Mouse (Mus musculus) ovary, postnatal 10 days (tissue): ENCODE data around the gene Cxcl14.

ENCODE experiments used
- DNase-seq: peaks from one replicate; pipeline ENCODE4 v3.0.0; 2022; ENCODE audit warnings: low spot score

Cxcl14 gene

DNA sequence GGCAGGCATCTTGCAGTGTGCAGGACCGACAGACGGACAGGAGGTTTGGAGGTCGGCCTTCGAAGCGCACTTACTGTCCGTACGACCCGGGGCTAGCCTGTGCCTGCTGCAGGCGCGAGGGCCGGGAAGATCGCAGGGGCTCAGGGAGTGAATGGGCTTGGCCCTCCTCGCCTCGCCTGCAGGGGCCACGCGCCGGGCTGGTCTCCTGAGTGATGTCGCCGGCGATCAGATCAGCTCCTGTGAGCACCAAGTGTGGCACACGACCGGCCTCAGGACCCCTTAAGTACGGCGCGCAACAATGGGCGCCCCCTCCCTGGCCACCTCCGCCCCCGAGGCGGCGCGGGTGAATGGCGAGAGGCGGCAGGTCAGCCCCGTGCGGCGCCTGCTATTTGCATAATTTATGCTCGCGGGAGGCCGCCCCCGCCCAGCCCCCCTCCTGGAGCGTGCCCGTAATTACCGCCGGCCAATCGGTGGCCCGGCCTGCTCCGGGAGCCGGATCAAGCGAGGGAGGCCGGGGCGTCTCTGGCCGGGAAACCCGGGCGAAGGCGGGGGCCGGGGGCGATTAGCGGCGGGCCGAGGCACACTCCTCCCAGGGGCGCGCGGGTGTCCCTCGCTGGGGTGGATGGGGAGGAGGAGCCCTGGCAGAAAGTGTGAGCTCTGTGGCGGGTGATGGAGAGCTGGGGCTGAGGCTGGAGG is 44.3 kb downstream of the Cxcl14 start, which contains the start of gene Neurog1:
TSS of gene Neurog1 (minus strand) at position 240 of the 696 bp plus-strand sequence.
- DNase-seq, result no peak

DNA sequence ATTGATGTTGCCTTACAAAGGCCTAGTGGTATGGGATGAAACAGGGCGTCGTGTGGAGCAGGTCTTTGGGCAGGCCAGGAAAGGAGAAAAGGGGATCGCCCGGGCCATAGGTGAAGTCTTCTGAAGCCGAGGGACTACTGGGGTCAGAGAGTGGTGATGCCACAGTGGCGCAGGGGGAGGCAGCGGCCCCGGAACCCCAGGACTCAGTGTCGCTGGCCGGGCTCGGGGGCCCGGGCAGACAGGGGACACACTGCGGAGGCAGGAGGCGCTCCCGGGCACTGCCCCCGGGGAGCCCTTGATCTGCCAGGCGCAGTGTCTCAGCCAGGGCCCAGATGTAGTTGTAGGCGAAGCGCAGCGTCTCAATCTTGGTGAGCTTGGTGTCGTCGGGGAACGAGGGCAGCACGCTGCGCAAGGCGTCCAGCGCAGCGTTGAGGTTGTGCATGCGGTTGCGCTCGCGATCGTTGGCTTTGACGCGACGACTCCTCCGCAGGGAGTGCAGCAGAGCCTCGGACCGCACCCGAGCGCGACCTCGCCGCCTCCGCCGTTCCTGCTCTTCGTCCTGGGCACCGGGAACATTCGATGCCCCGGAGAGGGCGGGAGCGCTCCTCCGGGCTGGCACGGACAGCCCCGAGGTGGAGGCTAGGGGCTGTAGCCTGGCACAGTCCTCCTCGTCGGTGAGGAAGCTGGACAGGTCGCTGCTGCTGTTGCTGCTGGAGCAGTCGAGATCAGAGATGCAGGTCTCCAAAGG is 45.0 kb downstream of the Cxcl14 start:
- no peak for DNase-seq

DNA sequence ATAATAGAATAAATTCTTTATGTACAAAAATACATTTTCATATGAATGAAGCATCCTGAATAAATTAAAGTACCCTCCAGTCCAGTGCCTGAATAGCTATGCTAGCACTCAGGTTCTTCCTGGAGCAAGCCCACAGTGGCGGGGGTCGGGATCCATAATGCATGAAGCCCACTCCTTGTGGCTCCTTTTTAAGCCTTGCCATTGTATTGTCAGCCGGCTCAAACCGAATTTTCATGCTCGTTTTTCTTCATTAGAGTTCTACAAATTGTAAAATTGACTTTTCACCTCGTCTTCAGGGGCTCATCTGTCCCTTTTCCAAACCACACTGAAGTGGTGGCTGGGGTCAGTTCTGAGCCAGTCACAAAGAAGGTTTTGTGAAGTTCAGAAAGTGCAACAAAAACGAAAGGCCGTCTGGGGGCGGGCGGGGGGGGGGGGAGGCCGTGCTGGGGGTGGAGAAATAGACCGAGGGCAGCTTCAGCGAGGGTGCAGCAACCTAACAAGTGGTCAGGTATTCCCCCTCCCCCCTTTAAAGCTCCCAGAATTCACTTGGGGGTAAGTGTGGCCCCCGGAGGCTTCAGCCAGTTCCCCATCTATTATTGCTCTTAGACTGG is 45.7 kb downstream of the Cxcl14 start:
- DNase-seq, result no peak

DNA sequence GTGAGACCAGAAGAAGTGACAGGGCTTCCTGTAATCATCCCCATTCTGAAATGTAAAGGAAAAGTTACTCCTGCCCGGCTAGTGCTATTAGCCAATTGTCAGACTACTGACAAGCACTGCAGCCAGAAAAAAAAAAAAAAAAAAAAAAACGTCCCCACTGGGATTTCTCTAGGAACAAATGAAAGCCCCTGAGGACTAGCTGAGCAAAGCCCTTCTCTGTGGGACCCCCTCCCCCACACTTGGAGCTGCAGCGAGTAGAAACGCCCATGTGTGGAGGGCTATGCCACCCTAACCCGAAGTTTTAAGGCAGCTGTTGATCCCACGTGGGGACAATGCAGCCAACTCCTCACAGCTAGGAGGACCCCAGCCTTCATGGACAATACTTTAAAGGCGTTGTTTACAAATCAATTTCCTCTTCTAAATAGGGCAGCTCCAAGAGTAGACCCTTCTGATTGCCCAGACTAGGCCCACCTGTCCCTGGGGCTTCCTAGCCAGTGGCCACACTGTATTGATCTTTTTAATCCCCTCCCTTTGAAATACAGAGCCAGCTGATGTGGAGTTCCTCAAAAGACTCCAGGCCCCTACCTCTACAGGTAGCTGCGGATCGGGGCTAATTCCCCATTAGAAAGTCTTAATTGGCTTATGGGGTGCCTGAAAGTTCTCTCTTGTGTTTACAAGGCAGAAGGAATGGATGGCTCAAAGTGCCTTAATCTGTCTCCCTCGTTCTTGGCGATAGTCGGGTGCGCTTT is 46.6 kb downstream of the Cxcl14 start:
- DNase-seq, result no peak

DNA sequence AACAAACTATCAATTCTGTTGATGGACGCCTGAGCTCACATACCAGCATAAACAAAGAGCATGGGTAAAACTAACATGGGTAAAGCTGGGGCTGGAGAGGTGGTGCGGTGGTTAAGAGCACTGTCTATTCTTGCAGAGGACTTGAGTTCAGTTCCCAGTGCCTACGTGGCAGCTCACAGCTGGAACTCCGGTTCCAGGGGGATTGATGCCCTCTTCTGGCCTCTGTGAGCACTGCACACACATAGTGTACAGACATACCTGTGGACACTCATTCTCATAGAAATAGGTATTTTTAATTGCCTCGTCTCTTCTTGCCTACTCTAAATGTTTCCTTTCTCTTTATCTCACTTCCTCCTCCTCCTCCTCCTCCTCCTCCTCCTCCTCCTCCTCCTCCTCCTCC is 53.2 kb downstream of the Cxcl14 start:
- no peak for DNase-seq

DNA sequence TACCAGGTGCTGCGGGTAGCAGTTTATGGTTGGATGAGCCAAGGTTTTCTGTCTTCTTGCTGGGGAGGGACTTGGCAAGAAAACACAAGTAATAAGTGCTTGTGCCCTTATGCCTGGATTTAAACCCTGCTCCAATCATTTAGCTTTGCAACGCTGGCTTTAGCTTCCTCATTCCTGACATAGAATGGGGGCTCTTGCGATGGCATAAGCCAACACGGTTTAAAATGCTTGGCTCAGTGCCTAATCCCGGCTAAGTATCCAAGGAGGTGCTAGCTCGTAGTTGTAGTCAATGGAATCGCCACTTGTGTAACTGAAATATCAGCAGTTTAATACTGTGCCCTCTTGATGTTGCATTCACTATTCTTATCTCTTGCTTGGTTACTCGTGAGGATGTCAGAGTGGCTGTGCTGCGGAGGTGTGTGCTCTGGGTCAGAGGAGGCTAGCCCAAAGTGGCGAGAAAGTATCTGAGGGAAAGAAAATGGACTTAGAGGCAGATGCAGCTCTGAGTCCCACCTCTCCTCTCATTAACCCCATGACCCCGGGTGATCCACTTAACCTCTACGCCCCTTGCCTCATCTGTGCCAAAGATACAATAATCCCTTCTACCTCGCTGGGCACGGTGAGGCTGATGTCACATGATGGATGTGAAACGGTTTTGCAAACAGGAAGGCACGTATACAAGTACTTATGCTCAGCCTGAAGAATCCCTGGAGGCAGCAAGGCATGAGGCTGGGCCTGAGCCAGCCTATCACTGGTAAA is 56.2 kb downstream of the Cxcl14 start:
- no peak for DNase-seq
